7 mouse cellular contexts compared by ENCODE assay signal in the genomic region with DNA sequence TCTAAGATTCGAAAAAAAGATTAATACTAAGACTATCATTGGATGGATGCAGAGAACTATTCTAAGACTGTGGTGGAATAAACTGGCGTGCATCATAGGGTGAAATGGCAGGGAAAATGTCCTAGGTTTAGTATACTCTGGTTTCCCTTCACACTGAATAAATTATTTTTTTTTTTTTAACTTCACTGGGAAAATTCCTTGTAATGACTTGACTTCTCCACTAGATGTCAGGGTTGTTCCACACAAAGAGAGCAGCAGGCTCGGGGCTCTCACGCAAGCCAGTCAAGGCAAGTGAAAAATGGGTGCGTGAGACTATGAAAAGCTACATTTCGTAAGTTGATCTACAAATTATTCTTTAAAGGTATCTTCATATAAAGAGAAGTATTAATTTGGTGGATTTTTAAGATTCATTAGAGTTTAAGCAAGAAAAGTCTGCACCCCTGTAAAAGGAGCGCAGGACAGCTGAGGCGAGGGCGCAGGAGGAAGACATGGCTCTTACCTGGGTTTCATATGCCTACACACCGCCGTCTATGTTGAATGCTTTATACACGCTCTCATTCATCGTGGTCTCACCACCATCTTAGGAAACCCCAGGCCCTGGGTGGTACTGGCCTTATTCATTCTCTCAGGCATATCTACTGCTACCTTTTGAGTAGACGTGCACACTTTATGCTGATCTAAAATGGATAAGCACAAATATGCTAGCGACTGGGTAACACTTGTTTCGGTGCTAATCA. TPM values are rescaled to one million over a fixed set of nuclear protein-coding genes. Genes with fewer than 3 reads are reported as not detected.
DNase-seq lines count a peak whose midpoint lies in the region; ATAC-seq and TF ChIP-seq lines count a peak whose summit lies in the region.

No protein-coding gene starts in this region.

- in situ Hi-C loops in Patski (cut with MboI; ENCODE audit: low pct_unique_long_range_greater_than_20kb): loop anchor here (5.0 to 25.0 kb wide), 4 partner anchors 153 to 1843 kb away; a partner anchor contains a TSS

- H3K27me3 ChIP-seq in liver, adult 2 months (ENCODE audit: control insufficient read depth, insufficient read depth, low read length): no peaks in the 10 kb centered on the region
- H3K27me3 ChIP-seq in liver, embryonic 11.5 days (replicated peaks; ENCODE audit: control insufficient read depth, insufficient read depth, low read length): no peaks in the 10 kb centered on the region
- no peaks in the 10 kb centered on the region for H3K27me3 ChIP-seq in Patski
- no peaks in the 10 kb centered on the region for H3K27me3 ChIP-seq in hindbrain, embryonic 12.5 days
- no peaks in the 10 kb centered on the region for H3K27me3 ChIP-seq in small intestine, adult 2 months (ENCODE audit: control insufficient read depth, insufficient read depth, low read length)

- TF ChIP-seq POLR2A in liver, adult 2 months (IDR thresholded peaks at IDR 0.05; ENCODE audit: extremely low read depth, insufficient read depth, low read length): no peak
- no peak for TF ChIP-seq POLR2A in cortical plate, adult 2 months (IDR thresholded peaks at IDR 0.05; ENCODE audit: extremely low read depth, insufficient read depth, low read length)
- no peak for TF ChIP-seq POLR2A in small intestine, adult 2 months (IDR thresholded peaks at IDR 0.05; ENCODE audit: low read depth, low read length)

- H3K4me2 ChIP-seq in liver, embryonic 11.5 days: no peak overlapping the region
- no peak overlapping the region for H3K4me2 ChIP-seq in hindbrain, embryonic 12.5 days (replicated peaks)

- 30% methylated on average over 16 of the region's 16 CpGs for WGBS in liver, adult 2 months
- WGBS in liver, embryonic 11.5 days: 38% methylated on average over 16 of the region's 16 CpGs
- WGBS in hindbrain, embryonic 12.5 days: 41% methylated on average over 16 of the region's 16 CpGs
- 29% methylated on average over 16 of the region's 16 CpGs for WGBS in small intestine, adult 2 months

- no peaks in the 10 kb centered on the region for H3K36me3 ChIP-seq in liver, adult 2 months (ENCODE audit: control insufficient read depth, insufficient read depth, low read length)
- no peaks in the 10 kb centered on the region for H3K36me3 ChIP-seq in liver, embryonic 11.5 days (ENCODE audit: control insufficient read depth, insufficient read depth, low read length)
- H3K36me3 ChIP-seq in hindbrain, embryonic 12.5 days: no peaks in the 10 kb centered on the region
- no peaks in the 10 kb centered on the region for H3K36me3 ChIP-seq in small intestine, adult 2 months (ENCODE audit: control insufficient read depth, insufficient read depth, low read length)

- no peaks in the 10 kb centered on the region for H3K9me3 ChIP-seq in liver, embryonic 11.5 days (ENCODE audit: control insufficient read depth, low read length)
- H3K9me3 ChIP-seq in hindbrain, embryonic 12.5 days (replicated peaks): no peaks in the 10 kb centered on the region

- POLR2A ChIA-PET in Patski (lab: Charles Lee): no interaction called here

- no peak overlapping the region for H3K4me3 ChIP-seq in liver, adult 2 months (ENCODE audit: insufficient read depth, low read depth, low read length)
- H3K4me3 ChIP-seq in liver, embryonic 11.5 days (ENCODE audit: low read depth, low read length): no peak overlapping the region
- H3K4me3 ChIP-seq in cortical plate, adult 2 months (ENCODE audit: insufficient read depth, low read length): no peak overlapping the region
- H3K4me3 ChIP-seq in hindbrain, embryonic 12.5 days: no peak overlapping the region
- H3K4me3 ChIP-seq in small intestine, adult 2 months (ENCODE audit: low read depth, low read length): no peak overlapping the region

- TF ChIP-seq CTCF in liver, adult 2 months (IDR thresholded peaks at IDR 0.05; ENCODE audit: low read depth, low read length): peak; percentile 69
- peak; percentile 81 for TF ChIP-seq CTCF in Patski (IDR thresholded peaks at IDR 0.05)
- peak; percentile 76 for TF ChIP-seq CTCF in cortical plate, adult 2 months (IDR thresholded peaks at IDR 0.05; ENCODE audit: extremely low read depth, insufficient read depth, low read length)
- peak; percentile 73; the same call in 1 of the 2 replicates for TF ChIP-seq CTCF in small intestine, adult 2 months (IDR thresholded peaks at IDR 0.05; ENCODE audit: extremely low read depth, insufficient read length, insufficient replicate concordance, low read depth, low read length)

- 0 out of 2 replicates have a peak, but pooled peaks cover 2% of the 10 kb centered on the region for H3K4me1 ChIP-seq in liver, adult 2 months (ENCODE audit: control insufficient read depth, insufficient read depth, low read length)
- no peaks in the 10 kb centered on the region for H3K4me1 ChIP-seq in liver, embryonic 11.5 days (replicated peaks; ENCODE audit: control insufficient read depth, insufficient read depth, low read length)
- no peaks in the 10 kb centered on the region for H3K4me1 ChIP-seq in cortical plate, adult 2 months (ENCODE audit: control insufficient read depth, insufficient read depth, low read length)
- no peaks in the 10 kb centered on the region for H3K4me1 ChIP-seq in hindbrain, embryonic 12.5 days
- H3K4me1 ChIP-seq in small intestine, adult 2 months (ENCODE audit: control insufficient read depth, insufficient read depth, insufficient read length, low read length): peaks cover 2% of the 10 kb centered on the region; the same call in 1 of the 2 replicates

- ATAC-seq in liver, embryonic 11.5 days (replicated peaks; ENCODE audit: low FRiP score): no peak
- no peak for ATAC-seq in Patski
- ATAC-seq in hindbrain, embryonic 12.5 days (ENCODE audit: low FRiP score): peak; percentile 67

- CTCF ChIA-PET in Patski (lab: Charles Lee): interaction anchor here (0.6 to 3.2 kb wide), 14 partner anchors 8 to 523 kb away, joined by 3 to 33 read pairs (median 4); a partner anchor contains a TSS

- no peak overlapping the region for H3K9ac ChIP-seq in liver, adult 2 months (ENCODE audit: low read depth, low read length)
- no peak overlapping the region for H3K9ac ChIP-seq in liver, embryonic 11.5 days (ENCODE audit: low read depth, low read length)
- no peak overlapping the region for H3K9ac ChIP-seq in hindbrain, embryonic 12.5 days

- DNase-seq in liver, adult 2 months (ENCODE audit: extremely low read depth, low read depth, low spot score): peak; percentile 49
- no peak for DNase-seq in liver, embryonic 11.5 days (ENCODE audit: low spot score)
- no peak for DNase-seq in Patski (ENCODE audit: low read depth, low spot score)
- peak; percentile 22 for DNase-seq in lung, postnatal 14 days

- no peak overlapping the region for H3K27ac ChIP-seq in liver, adult 2 months (replicated peaks; ENCODE audit: insufficient read depth, low read depth, low read length)
- no peak overlapping the region for H3K27ac ChIP-seq in liver, embryonic 11.5 days (ENCODE audit: low read depth, low read length)
- no peak overlapping the region for H3K27ac ChIP-seq in cortical plate, adult 2 months (ENCODE audit: insufficient read depth, low read length)
- no peak overlapping the region for H3K27ac ChIP-seq in hindbrain, embryonic 12.5 days
- H3K27ac ChIP-seq in small intestine, adult 2 months (ENCODE audit: insufficient read depth, low read depth, low read length): no peak overlapping the region

- no peaks in the 10 kb centered on the region for H3K79me2 ChIP-seq in liver, adult 2 months (ENCODE audit: control insufficient read depth, insufficient read depth, low read length)

RNA-seq across cellular contexts. Expression of a gene that starts 15.5 kb away (rescaled TPM):
- total RNA-seq in liver, adult 2 months (2014; rRNA removed): not detected in 2 replicates
- not detected in 2 replicates for polyA plus RNA-seq in liver, adult 2 months (2012; rRNA removed)
- not detected in 2 replicates for polyA plus RNA-seq in liver, embryonic 11.5 days (2014; fragmentation: Nextera tagmentation; extraction: Ambion mirVana)
- not detected for polyA plus RNA-seq in Patski (2021)
- polyA plus RNA-seq in cortical plate, adult 2 months (2012; rRNA removed): 0.19 and 0.32 TPM in 2 replicates
- not detected in 2 replicates for polyA plus RNA-seq in hindbrain, embryonic 12.5 days (2016; fragmentation: Nextera tagmentation; extraction: Ambion mirVana)
- not detected in 2 replicates for polyA plus RNA-seq in small intestine, adult 2 months (2012; rRNA removed)

RNA-seq across cellular contexts. Expression of a gene that starts 20.3 kb away (rescaled TPM):
- total RNA-seq in liver, adult 2 months (2014; rRNA removed): 66.4 and 76.7 TPM in 2 replicates
- 56.0 and 60.0 TPM in 2 replicates for polyA plus RNA-seq in liver, adult 2 months (2012; rRNA removed)
- polyA plus RNA-seq in liver, embryonic 11.5 days (2014; fragmentation: Nextera tagmentation; extraction: Ambion mirVana): 14.1 and 16.9 TPM in 2 replicates
- 60.9 TPM for polyA plus RNA-seq in Patski (2021)
- polyA plus RNA-seq in cortical plate, adult 2 months (2012; rRNA removed): 38.0 and 38.1 TPM in 2 replicates
- polyA plus RNA-seq in hindbrain, embryonic 12.5 days (2016; fragmentation: Nextera tagmentation; extraction: Ambion mirVana): 26.6 and 28.7 TPM in 2 replicates
- polyA plus RNA-seq in small intestine, adult 2 months (2012; rRNA removed): 7.9 and 13.4 TPM in 2 replicates

Comparison
In these comparisons a context has a peak if more than half of its experiments do, and no peak if none do; other contexts are left out.
1. DNase-seq: peak in liver, adult 2 months (single experiment) and lung, postnatal 14 days (single experiment); none in liver, embryonic 11.5 days (single experiment) and Patski (single experiment).
2. Peak in every context shown above with its lines, with median percentiles within 50 percentile points of each other: CTCF ChIP-seq.